In genomic region chr2:31961791-31962222, GRCm38 (mm10) we compare ENCODE assay signal across 9 mouse cellular contexts. TPM values are rescaled to one million over a fixed set of nuclear protein-coding genes. Genes with fewer than 3 reads are reported as not detected.
DNase-seq lines count a peak whose midpoint lies in the region; ATAC-seq and TF ChIP-seq lines count a peak whose summit lies in the region.
"Had no signal": no experiment of that assay in that cellular context is flagged by ENCODE, and none has a peak within 500 bp of the region (broad histone marks: within the 10 kb centered on the region; RNA-seq: fewer than 3 reads in every experiment).

No protein-coding gene starts in this region.

- no peak for ATAC-seq in embryonic facial prominence, embryonic 13.5 days (ENCODE audit: insufficient number of reproducible peaks, insufficient read depth, low FRiP score, low TSS enrichment, low read depth)
- no peak for ATAC-seq in hindbrain, postnatal 0 days
- ATAC-seq in limb, embryonic 14.5 days (ENCODE audit: low FRiP score, low read depth) = no peak

- TF ChIP-seq EP300 in ES-Bruce4 (IDR thresholded peaks at IDR 0.05; ENCODE audit: insufficient read depth, low read depth, low read length) = no peak

- no peaks in the 10 kb centered on the region for H3K36me3 ChIP-seq in ES-Bruce4 (ENCODE audit: control insufficient read depth, insufficient read depth, low read length, poor library complexity, severe bottlenecking)
- peaks cover 42% of the 10 kb centered on the region for H3K36me3 ChIP-seq in embryonic facial prominence, embryonic 13.5 days
- H3K36me3 ChIP-seq in hindbrain, postnatal 0 days (ENCODE audit: insufficient read depth, low read length) = no peaks in the 10 kb centered on the region
- peaks cover 11% of the 10 kb centered on the region; the same call in 1 of the 2 replicates for H3K36me3 ChIP-seq in limb, embryonic 14.5 days (ENCODE audit: control insufficient read depth, insufficient read depth, low read length)
- H3K36me3 ChIP-seq in thymus, adult 2 months (ENCODE audit: control insufficient read depth, insufficient read depth, low read length) = no peaks in the 10 kb centered on the region

- no peak for TF ChIP-seq POLR2A in ES-Bruce4 (IDR thresholded peaks at IDR 0.05; ENCODE audit: insufficient read depth, low read length)
- TF ChIP-seq POLR2A in limb, embryonic 14.5 days (IDR thresholded peaks at IDR 0.05; ENCODE audit: borderline replicate concordance, extremely low read depth, insufficient read depth, insufficient read length) = no peak
- no peak for TF ChIP-seq POLR2A in thymus, adult 2 months (IDR thresholded peaks at IDR 0.05; ENCODE audit: control insufficient read depth, extremely low read depth, insufficient read depth, low read length, poor library complexity)

- H3K9me3 ChIP-seq in ES-Bruce4 (replicated peaks; ENCODE audit: control insufficient read depth, insufficient read depth, low read length, poor library complexity, severe bottlenecking) = no peaks in the 10 kb centered on the region
- H3K9me3 ChIP-seq in embryonic facial prominence, embryonic 13.5 days = no peaks in the 10 kb centered on the region
- no peaks in the 10 kb centered on the region for H3K9me3 ChIP-seq in hindbrain, postnatal 0 days (ENCODE audit: low read length)
- no peaks in the 10 kb centered on the region for H3K9me3 ChIP-seq in limb, embryonic 14.5 days (ENCODE audit: control insufficient read depth, low read length)

- no peak for TF ChIP-seq CTCF in ES-Bruce4 (IDR thresholded peaks at IDR 0.05; ENCODE audit: low read depth, low read length)
- no peak for TF ChIP-seq CTCF in hindbrain, postnatal 0 days (IDR thresholded peaks at IDR 0.05; ENCODE audit: low read depth)
- TF ChIP-seq CTCF in thymus, adult 2 months (IDR thresholded peaks at IDR 0.05; ENCODE audit: borderline replicate concordance, control insufficient read depth, extremely low read depth, insufficient read depth, low read length, poor library complexity) = no peak

- no peaks in the 10 kb centered on the region for H3K27me3 ChIP-seq in ES-Bruce4 (ENCODE audit: control insufficient read depth, insufficient read depth, low read length, poor library complexity, severe bottlenecking)
- no peaks in the 10 kb centered on the region for H3K27me3 ChIP-seq in embryonic facial prominence, embryonic 13.5 days
- no peaks in the 10 kb centered on the region for H3K27me3 ChIP-seq in hindbrain, postnatal 0 days (ENCODE audit: insufficient read depth, low read length)
- no peaks in the 10 kb centered on the region for H3K27me3 ChIP-seq in limb, embryonic 14.5 days (ENCODE audit: control insufficient read depth, insufficient read depth, low read length)
- no peaks in the 10 kb centered on the region for H3K27me3 ChIP-seq in thymus, adult 2 months (ENCODE audit: control insufficient read depth, insufficient read depth, low read length)

- H3K4me2 ChIP-seq in embryonic facial prominence, embryonic 13.5 days = no peak overlapping the region
- no peak overlapping the region for H3K4me2 ChIP-seq in hindbrain, postnatal 0 days (ENCODE audit: low read depth, low read length)
- no peak overlapping the region for H3K4me2 ChIP-seq in limb, embryonic 14.5 days (replicated peaks; ENCODE audit: low read depth, low read length, severe bottlenecking)

- peak overlapping the region; percentile 16; the same call in 1 of the 2 replicates for H3K4me3 ChIP-seq in ES-Bruce4 (ENCODE audit: low read depth, low read length)
- no peak overlapping the region for H3K4me3 ChIP-seq in embryonic facial prominence, embryonic 13.5 days
- H3K4me3 ChIP-seq in hindbrain, postnatal 0 days (ENCODE audit: low read length) = no peak overlapping the region
- H3K4me3 ChIP-seq in limb, embryonic 14.5 days (replicated peaks; ENCODE audit: low read length) = no peak overlapping the region
- no peak overlapping the region for H3K4me3 ChIP-seq in thymus, adult 2 months (ENCODE audit: control insufficient read depth, insufficient read depth, low read length)

- no peak overlapping the region for H3K9ac ChIP-seq in ES-Bruce4 (ENCODE audit: low read depth, poor library complexity, severe bottlenecking)
- no peak overlapping the region for H3K9ac ChIP-seq in embryonic facial prominence, embryonic 13.5 days
- H3K9ac ChIP-seq in hindbrain, postnatal 0 days (replicated peaks; ENCODE audit: low read length) = no peak overlapping the region
- H3K9ac ChIP-seq in limb, embryonic 14.5 days (ENCODE audit: low read depth, low read length, severe bottlenecking) = peak overlapping the region; percentile 12; the same call in 1 of the 2 replicates

- no peak overlapping the region for H3K27ac ChIP-seq in ES-Bruce4 (ENCODE audit: insufficient read depth, low read length)
- peak overlapping the region; percentile 84 for H3K27ac ChIP-seq in embryonic facial prominence, embryonic 13.5 days
- peak overlapping the region; percentile 82 for H3K27ac ChIP-seq in hindbrain, postnatal 0 days
- H3K27ac ChIP-seq in limb, embryonic 14.5 days (replicated peaks; ENCODE audit: low read depth, low read length) = peak overlapping the region; percentile 85
- no peak overlapping the region for H3K27ac ChIP-seq in thymus, adult 2 months (ENCODE audit: control insufficient read depth, insufficient read depth, low read length)

- no peak for DNase-seq in hindbrain, postnatal 0 days (ENCODE audit: low spot score)
- DNase-seq in limb, embryonic 14.5 days (ENCODE audit: low spot score) = no peak
- DNase-seq in ovary, adult 18-20 months (ENCODE audit: low spot score) = no peak
- no peak for DNase-seq in cerebellum, adult 8-10 months
- DNase-seq in thymus, adult 2 months = no peak
- DNase-seq in cerebellum, postnatal 10 days = no peak
- DNase-seq: thymus, postnatal 4 days had no signal

- peaks cover 5% of the 10 kb centered on the region for H3K4me1 ChIP-seq in ES-Bruce4 (ENCODE audit: control insufficient read depth, insufficient read depth, low read length)
- no peaks in the 10 kb centered on the region for H3K4me1 ChIP-seq in embryonic facial prominence, embryonic 13.5 days
- peaks cover 16% of the 10 kb centered on the region; the same call in 1 of the 2 replicates for H3K4me1 ChIP-seq in hindbrain, postnatal 0 days (ENCODE audit: insufficient read depth, low read length)
- no peaks in the 10 kb centered on the region for H3K4me1 ChIP-seq in limb, embryonic 14.5 days (ENCODE audit: control insufficient read depth, insufficient read depth, low read length)
- H3K4me1 ChIP-seq in thymus, adult 2 months (replicated peaks; ENCODE audit: control insufficient read depth, insufficient read depth, low read length) = no peaks in the 10 kb centered on the region

- 64% methylated on average over 4 of the region's 4 CpGs for WGBS in embryonic facial prominence, embryonic 13.5 days
- 60% methylated on average over 4 of the region's 4 CpGs for WGBS in hindbrain, postnatal 0 days
- 80% methylated on average over 4 of the region's 4 CpGs for WGBS in limb, embryonic 14.5 days
- WGBS in thymus, adult 2 months = 83% methylated on average over 4 of the region's 4 CpGs

RNA-seq across cellular contexts. Expression of gene Aif1l, which starts 11.9 kb away (rescaled TPM):
- polyA plus RNA-seq in ES-Bruce4 (2011; ENCODE audit: insufficient read depth, insufficient read length, low read depth, missing spikeins) = 29.1 and 40.5 TPM in 2 replicates
- polyA plus RNA-seq in embryonic facial prominence, embryonic 13.5 days (2015; fragmentation: Nextera tagmentation; extraction: Ambion mirVana) = 45.9 and 46.4 TPM in 2 replicates
- 13.2 and 15.5 TPM in 2 replicates for total RNA-seq in hindbrain, postnatal 0 days (2014; rRNA removed)
- 16.2 and 18.2 TPM in 2 replicates for polyA plus RNA-seq in hindbrain, postnatal 0 days (2015; fragmentation: Nextera tagmentation; extraction: Ambion mirVana)
- polyA plus RNA-seq in limb, embryonic 14.5 days (2012; rRNA removed) = 28.2 and 35.4 TPM in 2 replicates
- polyA plus RNA-seq in limb, embryonic 14.5 days (2014; fragmentation: Nextera tagmentation; extraction: Ambion mirVana) = 32.3 and 44.7 TPM in 2 replicates
- 3.4 and 5.0 TPM in 2 replicates for polyA plus RNA-seq in thymus, adult 2 months (2012; rRNA removed)

RNA-seq across cellular contexts. Expression of gene Nup214, which starts 12.4 kb away (rescaled TPM):
- 89.7 and 91.9 TPM in 2 replicates for polyA plus RNA-seq in ES-Bruce4 (2011; ENCODE audit: insufficient read depth, insufficient read length, low read depth, missing spikeins)
- polyA plus RNA-seq in embryonic facial prominence, embryonic 13.5 days (2015; fragmentation: Nextera tagmentation; extraction: Ambion mirVana) = 115 and 118 TPM in 2 replicates
- total RNA-seq in hindbrain, postnatal 0 days (2014; rRNA removed) = 26.2 and 29.3 TPM in 2 replicates
- 65.3 and 67.4 TPM in 2 replicates for polyA plus RNA-seq in hindbrain, postnatal 0 days (2015; fragmentation: Nextera tagmentation; extraction: Ambion mirVana)
- polyA plus RNA-seq in limb, embryonic 14.5 days (2012; rRNA removed) = 41.3 and 48.2 TPM in 2 replicates
- polyA plus RNA-seq in limb, embryonic 14.5 days (2014; fragmentation: Nextera tagmentation; extraction: Ambion mirVana) = 65.2 and 70.7 TPM in 2 replicates
- polyA plus RNA-seq in thymus, adult 2 months (2012; rRNA removed) = 75.8 and 82.8 TPM in 2 replicates

Comparison
In these comparisons a context has a peak if more than half of its experiments do, and no peak if none do; other contexts are left out.
1. H3K27ac ChIP-seq: peak in embryonic facial prominence, embryonic 13.5 days (single experiment), hindbrain, postnatal 0 days (single experiment) and limb, embryonic 14.5 days (single experiment); none in ES-Bruce4 (single experiment) and thymus, adult 2 months (single experiment).